Mouse (Mus musculus) Patski (cell line): ENCODE data around the gene 2010111I01Rik. TPM values are rescaled to one million over a fixed set of nuclear protein-coding genes. Genes with fewer than 3 reads are reported as not detected.
"Not testable (repeated sequence)": the region's sequence is repeated elsewhere in the genome, so short reads cannot be mapped to it uniquely, and the experiment has no call there.

Experiments used
- ATAC-seq: fragments of 100-300 bp; one replicate; pipeline ENCODE4 v1.8.0; 2021
- CTCF ChIA-PET: fragments of 350-600 bp; sonication (Branson Sonifier 250); formaldehyde crosslinking; loops from one replicate; lab custom pipeline; 2022; ENCODE audit warnings: inconsistent platforms; lab: Charles Lee
- POLR2A ChIA-PET: fragments of 350-600 bp; sonication (Branson Sonifier 250); formaldehyde crosslinking; loops from one replicate; lab custom pipeline; 2022; ENCODE audit warnings: antibody characterized with exemption, inconsistent platforms; lab: Charles Lee
- DNase-seq: peaks from one replicate; pipeline ENCODE4 v3.0.0-alpha.2; 2011; ENCODE audit warnings: low read depth, low spot score
- H3K27me3 ChIP-seq: fragments of 371-371 bp; one replicate; pipeline ENCODE4 v1.5.1; 2021
- CTCF ChIP-seq: fragments of 100-300 bp; IDR thresholded peaks from one replicate; pipeline ENCODE4 v1.5.1; 2021
- in situ Hi-C: fragments of 300-500 bp; cut with MboI; formaldehyde crosslinking; loops from 3 replicates; pipeline ENCODE4 v1.11.1; 2018; ENCODE audit warnings: low pct_unique_long_range_greater_than_20kb, mixed read lengths
- polyA plus RNA-seq: library from polyadenylated mRNA; unstranded; gene quantifications from one replicate; pipeline ENCODE4 v1.2.3, GENCODE M21; 2021

The 2010111I01Rik gene
- polyA plus RNA-seq, 1 experiment from 2014 or later = 98.5 TPM

GRCm38 (mm10) chr13:62979215-62979614, 14.5 kb downstream of the 2010111I01Rik start:
- ChIA-PET CTCF (interaction anchor here (1.7 kb wide), 2 partner anchors 60 to 386 kb away, joined by 3 to 4 read pairs; no protein-coding TSS in a partner anchor), POLR2A (interaction anchor here (1.4 kb wide), 1 partner anchor 51 kb away, joined by 3 read pairs; no protein-coding TSS in a partner anchor)
- ATAC-seq (no peak), DNase-seq (no peak)
- in situ Hi-C loops = no loop called here
- no peak for TF ChIP-seq CTCF
- no peaks in the 10 kb centered on the region for H3K27me3 ChIP-seq

DNA sequence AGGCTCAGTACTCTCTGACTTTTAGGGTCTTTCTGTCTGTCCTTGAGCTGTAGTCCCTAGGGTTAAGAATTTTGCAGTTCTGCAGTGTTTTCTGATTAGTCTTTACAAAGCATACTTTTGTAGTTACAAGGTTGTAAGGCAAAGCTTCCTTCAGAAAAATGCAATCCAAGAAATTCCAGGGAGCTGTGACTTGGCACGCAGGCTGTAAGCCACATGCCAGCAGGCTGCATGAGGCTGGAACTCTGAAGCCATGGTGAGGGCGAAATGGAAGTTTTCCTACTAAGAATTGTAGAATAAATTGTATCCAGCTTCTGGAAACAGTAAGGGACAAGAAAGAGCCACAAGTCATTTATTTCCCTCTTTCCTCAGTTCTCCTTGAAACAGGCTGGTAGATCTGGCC, 15.4 kb downstream of the 2010111I01Rik start:
- CTCF ChIA-PET = interaction anchor here (0.9 to 1.7 kb wide), 2 partner anchors 17 to 385 kb away, joined by 4 read pairs; no protein-coding TSS in a partner anchor
- no peaks in the 10 kb centered on the region for H3K27me3 ChIP-seq
- in situ Hi-C loops = no loop called here
- no peak for DNase-seq
- POLR2A ChIA-PET = interaction anchor here (1.4 kb wide), 1 partner anchor 50 kb away, joined by 3 read pairs; no protein-coding TSS in a partner anchor
- peak; percentile 26 for ATAC-seq
- no peak for TF ChIP-seq CTCF

DNA sequence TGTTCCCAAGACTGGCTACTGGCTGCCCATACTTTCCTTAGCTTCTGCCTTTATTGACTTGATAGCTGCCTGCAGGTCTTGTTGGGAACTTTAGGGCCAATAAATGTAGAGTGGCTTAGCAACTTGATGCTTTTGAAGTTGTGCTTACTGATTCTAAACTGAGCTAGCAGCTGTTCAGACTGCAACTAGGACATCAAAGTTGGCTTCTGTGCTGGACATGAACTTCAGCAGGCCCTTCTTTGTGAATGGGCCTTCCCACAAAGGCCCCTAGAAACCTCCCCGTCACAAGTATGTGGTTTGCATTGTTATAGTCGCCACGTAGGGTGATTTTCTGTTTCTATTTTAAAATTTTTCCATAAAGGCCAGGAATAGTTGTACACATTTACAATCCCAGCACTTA, 19.8 kb downstream of the 2010111I01Rik start:
- no peak for TF ChIP-seq CTCF
- in situ Hi-C loops = no loop called here
- H3K27me3 ChIP-seq = no peaks in the 10 kb centered on the region
- ChIA-PET CTCF (interaction anchor here (1.9 kb wide), 1 partner anchor 10 kb away, joined by 5 read pairs; no protein-coding TSS in a partner anchor), POLR2A (interaction anchor here (1.1 kb wide), 1 partner anchor 12 kb away, joined by 3 read pairs; no protein-coding TSS in a partner anchor)
- ATAC-seq (no peak), DNase-seq (no peak)

GRCm38 (mm10) chr13:62989891-62990490, 25.3 kb downstream of the 2010111I01Rik start:
- no peak for ATAC-seq
- no peak for TF ChIP-seq CTCF
- no peak for DNase-seq
- H3K27me3 ChIP-seq = no peaks in the 10 kb centered on the region
- ChIA-PET CTCF (no interaction called here), POLR2A (no interaction called here)
- in situ Hi-C loops = no loop called here

DNA sequence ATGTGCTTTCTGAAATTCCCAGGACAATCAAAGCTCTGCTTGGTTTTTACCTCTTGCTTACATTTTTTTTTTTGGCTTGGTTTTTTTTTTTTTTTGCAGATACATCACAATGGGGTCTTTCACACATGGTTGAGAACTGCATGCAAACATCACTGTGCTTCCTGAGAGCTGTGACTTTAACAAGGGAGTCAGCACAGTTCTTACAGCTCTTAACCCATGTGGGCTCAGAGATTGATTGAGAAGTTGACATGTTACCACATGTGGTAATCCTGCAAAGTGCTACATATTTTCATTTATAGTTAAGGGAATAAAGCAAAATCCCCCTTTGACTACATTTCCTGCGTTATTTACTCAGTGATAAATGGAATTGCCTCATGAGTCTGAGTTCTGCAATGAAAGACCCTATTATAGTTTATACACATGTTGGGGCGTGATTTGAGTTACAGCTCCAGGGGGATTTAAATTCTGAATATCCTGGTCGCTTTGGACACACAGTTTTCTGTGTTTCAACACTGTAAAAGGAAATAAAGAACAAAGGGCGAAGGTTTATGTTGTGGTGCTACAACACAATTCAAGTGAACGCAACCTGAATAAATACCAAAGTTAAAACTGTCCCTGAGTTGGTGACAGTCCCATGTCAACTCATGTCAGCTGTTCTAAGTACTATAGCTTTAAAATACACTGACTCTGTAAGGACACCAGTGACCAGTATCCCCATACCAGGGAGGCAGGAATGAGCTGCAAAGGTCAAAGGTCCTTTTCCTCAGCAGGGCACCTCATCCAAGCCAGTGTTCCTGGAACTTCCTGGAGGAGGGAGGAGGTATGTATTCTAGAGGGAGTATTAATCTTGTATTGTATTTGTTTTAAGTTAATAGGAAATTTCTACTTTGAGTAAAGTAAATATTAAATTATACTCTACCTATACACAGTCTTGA, 29.1 kb downstream of the 2010111I01Rik start:
- in situ Hi-C loops = no loop called here
- ATAC-seq (no peak), DNase-seq (no peak)
- no peak for TF ChIP-seq CTCF
- POLR2A ChIA-PET = interaction anchor here (0.8 kb wide), 1 partner anchor 21 kb away, joined by 5 read pairs; no protein-coding TSS in a partner anchor
- no peaks in the 10 kb centered on the region for H3K27me3 ChIP-seq
- CTCF ChIA-PET = interaction anchor here (1.3 to 2.1 kb wide), 2 partner anchors 10 to 24 kb away, joined by 4 to 5 read pairs; no protein-coding TSS in a partner anchor

DNA sequence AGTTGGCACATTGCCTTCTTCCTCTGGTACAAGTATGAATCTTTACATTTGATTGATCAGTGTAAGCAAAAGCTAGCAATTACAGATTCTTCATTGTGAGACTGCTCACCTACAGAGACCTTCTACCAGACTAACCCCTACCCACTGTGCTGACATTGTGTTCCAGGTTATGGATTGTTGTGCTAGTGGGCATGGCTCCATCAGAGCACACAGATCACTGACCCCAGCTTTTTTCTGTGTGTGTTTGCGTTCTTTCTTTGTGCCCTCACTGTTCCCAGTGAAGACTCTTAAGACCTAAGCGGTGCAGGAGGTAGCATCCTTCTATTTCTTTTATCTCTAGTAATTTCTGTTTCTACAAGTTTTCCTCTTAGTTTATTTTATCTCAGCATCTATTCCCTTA, 32.1 kb downstream of the 2010111I01Rik start:
- in situ Hi-C loops = no loop called here
- ChIA-PET CTCF (interaction anchor here (1.3 kb wide), 1 partner anchor 16 kb away, joined by 4 read pairs; no protein-coding TSS in a partner anchor), POLR2A (no interaction called here)
- no peak for TF ChIP-seq CTCF
- ATAC-seq = no peak
- DNase-seq = no peak
- no peaks in the 10 kb centered on the region for H3K27me3 ChIP-seq

GRCm38 (mm10) chr13:63007491-63007890, 42.8 kb downstream of the 2010111I01Rik start:
- POLR2A ChIA-PET, in situ Hi-C loops, DNase-seq, H3K27me3 ChIP-seq, ATAC-seq: not testable (repeated sequence)
- CTCF ChIA-PET = interaction anchor here (1.4 kb wide), 1 partner anchor 12 kb away, joined by 3 read pairs; no protein-coding TSS in a partner anchor

DNA sequence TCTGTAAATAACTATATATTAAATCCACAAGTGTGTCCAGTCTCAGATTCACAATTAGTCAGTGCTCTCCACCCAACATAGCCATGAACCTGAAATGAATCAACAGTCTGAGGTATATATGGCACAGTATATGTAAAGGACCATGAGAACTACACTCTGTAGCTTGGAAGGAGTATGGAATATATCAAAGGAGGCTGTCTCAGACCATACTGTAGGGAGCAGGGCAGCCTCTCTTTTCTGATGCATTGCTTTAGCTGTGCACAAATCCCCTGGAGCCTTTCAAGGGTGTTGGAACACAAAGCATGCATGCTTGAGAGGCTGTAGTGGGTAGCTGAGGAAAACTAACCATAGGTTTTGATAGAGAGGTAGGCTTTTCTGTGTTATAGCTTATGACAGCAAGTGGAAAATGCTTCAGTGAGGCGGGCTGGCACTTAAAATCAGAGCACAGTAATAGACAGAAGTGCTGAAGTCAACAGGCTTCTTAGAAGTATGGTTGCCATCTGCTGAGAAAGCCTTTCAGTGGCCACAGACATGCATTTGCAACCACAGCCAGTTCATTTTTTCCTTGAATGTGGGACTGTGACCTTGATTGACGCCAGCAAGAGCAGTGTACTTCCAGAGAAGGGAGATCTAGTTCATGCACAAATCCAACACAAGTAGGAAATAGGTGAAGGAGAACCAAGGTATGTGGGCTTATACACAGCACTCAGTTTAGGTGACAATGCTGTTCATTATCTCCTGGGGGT, 45.8 kb downstream of the 2010111I01Rik start:
- ChIA-PET CTCF (no interaction called here), POLR2A (no interaction called here)
- DNase-seq = no peak
- no peaks in the 10 kb centered on the region for H3K27me3 ChIP-seq
- in situ Hi-C loops = no loop called here
- TF ChIP-seq CTCF = no peak
- ATAC-seq = peak; percentile 71

GRCm38 (mm10) chr13:63014353-63014752, 49.7 kb downstream of the 2010111I01Rik start:
- in situ Hi-C loops = no loop called here
- CTCF ChIA-PET = interaction anchor here (1.0 to 2.8 kb wide), 2 partner anchors 11 to 88 kb away, joined by 3 to 11 read pairs; no protein-coding TSS in a partner anchor
- H3K27me3 ChIP-seq = no peaks in the 10 kb centered on the region
- no peak for ATAC-seq
- POLR2A ChIA-PET = no interaction called here
- TF ChIP-seq CTCF = no peak
- DNase-seq = no peak
